Mouse (Mus musculus) heart, postnatal 36 days (tissue): Measurements from ENCODE around the gene Rmnd5a. TPM values are rescaled to one million over a fixed set of nuclear protein-coding genes. Genes with fewer than 3 reads are reported as not detected.

Experiments
- DNase-seq, 2 experiments: peaks; one replicate each; pipeline ENCODE4 v3.0.0; 2021 to 2022
- intact Hi-C: fragments of 180-260 bp; cut with DNase I; formaldehyde crosslinking; loops from one replicate; pipeline ENCODE4 v1.15.1; 2025
- total RNA-seq, 2 experiments: library from RNA; stranded (reverse); gene quantifications; 2 replicates each; pipeline ENCODE4 v1.2.3; 2021

Gene Rmnd5a
- total RNA-seq, 2 experiments from 2014 or later = 74.7 to 79.6 TPM

DNA sequence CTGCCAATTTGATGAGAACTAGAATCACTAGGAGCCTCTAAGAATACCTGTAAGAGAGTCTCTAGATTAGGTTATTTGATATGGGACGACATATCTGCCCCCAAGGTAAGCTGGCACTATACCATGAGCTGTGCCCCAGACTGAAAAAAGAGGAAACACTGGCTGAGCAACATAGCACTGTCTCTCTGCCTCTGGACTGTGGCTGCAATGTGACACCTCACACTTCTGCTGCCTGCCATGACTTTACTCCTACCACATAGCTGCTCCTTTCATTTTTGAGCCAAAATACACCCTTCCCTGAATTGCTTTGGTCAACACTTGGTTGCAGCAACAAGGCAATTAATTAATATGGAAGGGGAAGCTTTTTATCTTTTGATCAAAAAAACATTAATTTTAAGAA lies 4.3 kb upstream of the Rmnd5a start:
- intact Hi-C loops = loop anchor here (5.0 kb wide), 2 partner anchors 378 to 463 kb away; partner anchors contain the start of genes Polr1a and Ptcd3
- no peak for DNase-seq

DNA sequence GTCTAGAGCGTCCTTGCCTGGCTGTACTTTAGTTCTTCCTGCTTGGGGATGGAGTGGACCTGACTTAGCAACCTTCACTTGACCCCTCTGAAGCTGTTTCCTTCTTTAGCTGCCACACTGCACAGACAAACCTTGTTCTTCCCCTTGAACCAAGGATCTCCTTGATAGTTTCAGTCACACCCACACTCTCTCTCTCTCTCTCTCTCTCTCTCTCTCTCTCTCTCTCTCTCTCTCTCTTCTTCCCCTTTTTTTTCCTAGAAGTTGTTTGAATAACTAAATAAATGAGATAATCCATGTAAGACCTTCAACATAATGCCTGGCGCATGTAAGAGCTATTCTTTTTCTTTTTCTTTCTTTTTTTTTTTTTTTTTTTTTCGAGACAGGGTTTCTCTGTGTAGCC lies 1.7 kb upstream of the Rmnd5a start:
- no peak for DNase-seq
- intact Hi-C loops = loop anchor here (2.0 to 5.0 kb wide), 3 partner anchors 101 to 465 kb away; partner anchors contain the start of genes Chmp3, Polr1a and Ptcd3

DNA sequence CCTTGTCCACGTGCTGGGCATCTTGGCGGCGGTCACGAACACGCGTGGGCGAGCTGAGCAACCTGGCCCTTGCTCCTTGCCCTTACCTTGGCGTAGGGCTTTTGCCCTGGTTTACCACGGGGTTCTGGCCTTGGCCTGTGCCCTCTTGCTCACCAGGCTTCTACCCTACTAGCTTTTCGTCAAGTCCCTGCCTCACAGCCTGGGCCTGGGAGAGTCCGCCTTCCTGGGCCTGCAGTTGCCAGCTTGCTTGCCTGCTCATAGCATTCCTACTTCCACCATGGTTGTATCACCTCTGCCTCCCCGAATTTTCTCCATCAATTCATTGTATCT lies 779 bp upstream of the Rmnd5a start:
- intact Hi-C loops = loop anchor here (1.0 to 5.0 kb wide), 4 partner anchors 53 to 466 kb away; partner anchors contain the start of genes Krcc1, Polr1a and Ptcd3
- no peak for DNase-seq

DNA sequence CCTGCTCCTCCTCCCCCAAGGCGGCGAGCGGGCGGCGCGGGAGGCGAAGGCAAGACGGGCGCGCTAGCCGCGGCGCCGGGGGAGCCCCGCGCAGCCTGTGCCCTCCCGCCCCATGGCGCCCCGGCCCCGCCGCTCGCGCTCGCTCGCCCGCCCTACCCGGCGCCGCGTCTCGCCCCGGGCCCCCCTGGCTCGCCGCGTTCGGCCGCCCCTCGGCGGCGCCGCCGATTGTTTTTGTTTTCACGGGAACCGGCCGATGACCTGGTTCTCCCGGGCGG lies 283 bp downstream of the Rmnd5a start:
- intact Hi-C loops = loop anchor here (1.0 to 5.0 kb wide), 4 partner anchors 169 to 467 kb away; partner anchors contain the start of genes Krcc1, Polr1a and Ptcd3

DNA sequence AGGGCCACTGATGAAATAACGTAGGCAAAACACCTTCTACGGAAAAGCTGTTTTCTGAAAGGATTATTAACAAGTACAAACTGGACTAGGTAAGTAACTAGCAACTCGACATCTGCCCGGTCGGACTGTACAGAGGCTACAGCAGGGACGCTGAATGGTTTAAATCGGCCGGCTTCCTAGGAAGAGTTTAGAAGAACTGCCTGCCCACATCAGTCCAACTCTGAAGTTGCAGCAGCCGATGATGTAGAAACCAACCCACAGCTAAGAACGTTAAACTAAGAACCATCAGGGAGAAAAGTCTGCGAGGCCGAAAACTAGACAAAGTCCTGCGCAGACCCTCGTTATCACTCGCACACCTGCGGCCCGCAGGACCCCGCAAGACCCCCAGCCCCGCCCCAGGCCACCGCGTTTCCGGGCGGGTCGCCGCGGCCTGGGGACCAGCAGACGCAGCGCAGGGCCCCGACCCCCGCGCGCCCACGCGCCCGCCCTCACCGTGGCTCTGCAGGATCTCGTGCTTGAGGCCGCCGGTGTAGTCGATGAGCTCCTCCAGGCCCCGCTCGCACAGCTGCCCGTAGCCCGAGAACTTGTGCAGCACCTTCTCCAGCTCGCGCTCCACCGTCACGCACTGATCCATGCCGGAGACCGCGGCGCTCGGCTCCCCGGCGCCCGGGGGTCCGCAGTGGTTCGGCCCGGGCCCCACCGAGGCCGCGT lies 776 bp downstream of the Rmnd5a start:
- intact Hi-C loops = loop anchor here (1.0 to 5.0 kb wide), 5 partner anchors 23 to 468 kb away; partner anchors contain the start of genes Krcc1, Polr1a and Ptcd3
- DNase-seq = peak in 1 of 2 experiments; percentile 53

More for the DNA sequence above, 283 bp downstream of the Rmnd5a start:
- no peak for DNase-seq

DNA sequence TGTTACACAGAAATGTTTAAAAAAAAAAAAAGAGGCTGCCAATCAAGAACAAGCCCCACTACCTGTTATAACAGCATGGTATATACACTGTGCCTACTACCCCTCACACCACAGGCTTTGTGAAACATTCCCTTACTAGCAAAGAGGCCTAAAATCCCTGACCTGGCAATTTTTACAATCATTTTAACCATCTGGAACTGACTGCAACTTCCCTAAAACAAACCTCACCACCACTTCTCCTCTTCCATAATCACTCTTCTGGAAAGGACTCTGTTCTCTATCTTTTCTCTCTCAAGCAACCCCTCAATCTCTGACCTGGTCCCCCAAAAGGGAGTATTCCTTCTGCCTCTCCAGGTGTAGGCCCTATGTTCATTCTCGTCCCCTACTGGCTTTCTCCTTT lies 2.4 kb downstream of the Rmnd5a start:
- no peak for DNase-seq
- intact Hi-C loops = loop anchor here (2.0 kb wide), 1 partner anchor 21 kb away; no protein-coding TSS in a partner anchor

DNA sequence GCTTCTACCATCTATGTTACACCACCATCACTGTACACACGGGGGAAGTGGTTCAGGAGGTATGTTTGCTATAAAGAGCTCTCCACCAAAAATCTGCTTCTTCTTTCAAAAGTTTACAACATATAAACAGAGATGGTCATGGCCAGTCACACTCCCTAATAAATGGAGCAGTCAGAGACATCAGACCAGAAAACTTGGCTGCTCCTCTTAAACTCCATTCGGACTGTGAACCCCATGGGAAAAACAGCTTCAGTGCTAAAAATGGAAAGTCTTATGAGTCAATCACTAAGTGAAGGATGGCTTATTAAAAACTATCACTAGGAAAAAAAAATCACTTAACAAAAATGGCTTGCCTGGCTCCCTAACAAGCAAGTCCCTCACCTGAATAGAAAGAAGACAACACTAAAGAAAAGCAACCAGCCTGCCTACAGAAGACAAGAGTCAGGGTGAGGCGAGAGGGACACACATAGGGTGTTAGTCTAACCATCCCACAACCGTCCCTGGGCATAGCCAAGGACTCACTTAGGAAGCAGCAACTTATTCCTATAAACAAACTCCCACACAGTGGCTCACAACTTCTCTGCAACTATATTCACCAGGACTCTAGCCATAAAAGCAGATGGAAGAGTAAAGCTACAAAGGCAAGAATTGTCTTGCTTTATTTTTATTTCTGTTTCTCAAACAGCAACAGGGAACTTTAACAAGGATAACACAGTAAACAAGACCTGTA lies 12.3 kb downstream of the Rmnd5a start:
- no peak for DNase-seq
- intact Hi-C loops = no loop called here

DNA sequence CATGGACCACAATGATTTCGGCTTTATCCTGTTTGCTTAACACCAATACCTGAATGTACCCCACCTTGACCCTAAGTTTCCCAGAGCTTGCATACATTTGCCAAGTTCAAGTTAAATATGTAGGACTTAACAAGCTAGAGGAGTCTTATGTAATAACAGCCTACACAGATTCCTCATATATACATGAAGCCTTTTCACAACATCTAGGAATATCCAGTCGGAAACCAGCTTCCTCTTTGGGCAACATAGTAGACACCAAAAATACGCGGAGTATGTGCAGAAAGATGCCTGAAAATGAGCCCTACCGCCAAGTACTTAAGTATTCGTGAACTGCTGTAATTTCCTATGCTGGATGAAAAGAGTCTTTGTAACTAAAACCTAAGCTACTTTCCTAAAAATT lies 14.8 kb downstream of the Rmnd5a start:
- intact Hi-C loops = no loop called here
- no peak for DNase-seq

DNA sequence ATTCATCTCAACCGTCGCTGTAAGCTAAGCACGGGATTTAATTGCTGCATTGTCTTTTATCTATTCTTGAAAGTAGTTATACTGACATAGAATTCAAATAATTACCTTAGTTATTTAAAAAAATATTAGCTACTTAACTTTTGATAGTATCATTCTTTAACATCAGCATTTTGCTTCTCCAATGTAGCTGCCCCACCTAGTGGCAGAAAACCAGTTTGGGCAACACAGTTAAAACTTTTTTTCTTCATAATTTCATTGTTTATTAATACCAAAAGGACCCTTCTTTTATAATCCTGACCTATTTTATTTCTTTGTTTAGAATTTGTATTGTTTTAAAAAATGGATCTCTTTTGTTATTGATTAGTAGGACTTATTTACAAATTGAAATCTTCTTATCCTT lies 17.3 kb downstream of the Rmnd5a start:
- intact Hi-C loops = loop anchor here (2.0 to 5.0 kb wide), 2 partner anchors 121 to 256 kb away; no protein-coding TSS in a partner anchor
- DNase-seq = peak in 1 of 2 experiments; percentile 38

DNA sequence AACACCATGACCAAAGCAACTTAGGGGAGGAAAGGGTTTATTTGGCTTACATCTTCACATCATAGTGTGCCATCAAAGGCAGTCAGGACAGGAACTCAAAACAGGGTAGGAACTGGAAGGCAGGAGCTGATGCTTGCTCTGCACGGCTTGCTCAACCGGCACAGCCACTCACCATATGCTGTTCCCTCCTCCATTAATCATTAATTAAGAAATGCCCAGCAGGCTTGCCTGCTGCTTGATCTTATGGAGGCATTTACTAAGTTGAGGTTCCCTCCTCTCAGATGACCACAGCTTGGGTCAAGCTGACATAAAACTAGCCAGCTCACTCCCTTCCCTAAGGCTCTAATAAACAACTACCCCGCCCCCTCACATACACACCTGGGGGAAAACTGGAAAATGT lies 18.3 kb downstream of the Rmnd5a start:
- DNase-seq = no peak
- intact Hi-C loops = loop anchor here (2.0 to 5.0 kb wide), 2 partner anchors 120 to 255 kb away; no protein-coding TSS in a partner anchor

DNA sequence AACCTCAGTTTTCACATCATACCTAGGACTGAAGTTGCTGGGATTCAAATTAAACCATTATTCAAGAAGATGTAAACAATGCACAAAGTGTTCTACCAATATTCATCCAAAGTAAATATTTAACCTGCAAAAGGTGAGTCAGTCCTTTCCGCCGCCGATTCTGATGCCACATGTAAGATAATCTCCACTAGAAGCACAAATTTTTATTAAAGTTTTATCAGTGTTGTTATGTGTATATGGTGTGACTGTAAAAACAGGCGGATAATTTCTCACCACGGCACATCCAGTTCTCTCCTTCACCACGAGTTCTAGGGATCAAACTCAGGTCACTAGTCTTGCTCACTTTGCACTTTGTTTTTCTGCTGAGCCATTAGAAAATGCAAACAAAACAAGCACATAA lies 19.6 kb downstream of the Rmnd5a start:
- DNase-seq = no peak
- intact Hi-C loops = loop anchor here (5.0 kb wide), 1 partner anchor 119 kb away; no protein-coding TSS in a partner anchor

DNA sequence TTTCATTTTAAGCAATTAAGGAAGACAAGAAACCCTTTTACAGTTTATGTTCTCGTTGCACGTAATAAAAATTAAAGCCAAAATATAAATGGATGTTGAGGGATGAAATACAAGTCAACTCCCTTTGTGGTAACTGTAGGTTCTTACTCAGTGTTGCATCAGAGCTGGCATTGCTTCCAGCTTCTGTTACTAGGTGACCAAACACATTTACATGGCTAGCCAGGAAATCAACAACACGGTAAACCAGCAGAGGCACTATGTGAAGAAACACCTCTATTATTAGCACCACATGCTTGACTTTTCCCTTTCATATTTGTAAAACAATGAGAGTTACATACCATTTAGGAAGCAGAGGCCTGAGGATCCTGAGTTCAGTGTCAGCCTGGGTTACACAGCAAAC lies 21.6 kb downstream of the Rmnd5a start:
- DNase-seq = peak; percentile 22 to 27
- intact Hi-C loops = no loop called here

DNA sequence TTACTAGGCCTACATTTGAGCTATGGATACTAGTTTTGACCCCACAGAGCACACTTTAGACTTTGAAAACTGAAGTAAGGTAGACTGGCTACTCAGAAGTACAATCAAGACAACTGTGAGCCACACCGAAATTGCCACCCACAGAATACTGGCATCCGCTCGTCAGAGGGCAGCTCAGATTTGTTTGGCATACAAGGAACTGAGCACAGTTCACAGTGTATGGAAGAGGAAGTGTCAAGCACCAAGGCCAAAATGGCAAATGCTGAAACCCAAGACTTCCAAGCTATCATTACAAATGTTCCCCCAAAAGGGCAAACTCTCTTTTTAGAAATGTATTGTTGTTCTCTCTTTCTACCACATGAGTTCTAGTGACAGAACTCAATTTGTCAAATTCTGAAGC lies 25.0 kb downstream of the Rmnd5a start:
- no peak for DNase-seq
- intact Hi-C loops = no loop called here

DNA sequence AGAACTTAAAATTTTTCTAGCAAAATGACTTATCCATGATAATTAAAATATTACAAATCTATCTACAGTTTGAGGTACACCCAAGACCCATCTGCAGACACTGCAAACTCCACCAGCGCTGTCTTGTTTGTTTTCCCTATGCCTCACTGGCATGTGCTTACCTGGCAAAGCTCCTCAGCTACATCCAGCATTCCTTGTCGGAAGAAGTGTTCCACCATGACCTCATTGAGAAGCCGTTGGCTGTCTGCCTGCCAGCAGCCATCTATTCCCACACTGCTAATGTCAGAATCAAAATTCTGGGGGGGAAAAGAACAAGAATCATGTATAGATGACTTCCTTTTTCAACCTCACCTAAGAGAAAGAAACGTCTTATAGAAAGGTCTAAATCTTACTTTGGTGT lies 25.8 kb downstream of the Rmnd5a start:
- intact Hi-C loops = loop anchor here (5.0 kb wide), 1 partner anchor 142 kb away; the partner anchor contains the start of gene Krcc1
- DNase-seq = peak; percentile 31 to 40

DNA sequence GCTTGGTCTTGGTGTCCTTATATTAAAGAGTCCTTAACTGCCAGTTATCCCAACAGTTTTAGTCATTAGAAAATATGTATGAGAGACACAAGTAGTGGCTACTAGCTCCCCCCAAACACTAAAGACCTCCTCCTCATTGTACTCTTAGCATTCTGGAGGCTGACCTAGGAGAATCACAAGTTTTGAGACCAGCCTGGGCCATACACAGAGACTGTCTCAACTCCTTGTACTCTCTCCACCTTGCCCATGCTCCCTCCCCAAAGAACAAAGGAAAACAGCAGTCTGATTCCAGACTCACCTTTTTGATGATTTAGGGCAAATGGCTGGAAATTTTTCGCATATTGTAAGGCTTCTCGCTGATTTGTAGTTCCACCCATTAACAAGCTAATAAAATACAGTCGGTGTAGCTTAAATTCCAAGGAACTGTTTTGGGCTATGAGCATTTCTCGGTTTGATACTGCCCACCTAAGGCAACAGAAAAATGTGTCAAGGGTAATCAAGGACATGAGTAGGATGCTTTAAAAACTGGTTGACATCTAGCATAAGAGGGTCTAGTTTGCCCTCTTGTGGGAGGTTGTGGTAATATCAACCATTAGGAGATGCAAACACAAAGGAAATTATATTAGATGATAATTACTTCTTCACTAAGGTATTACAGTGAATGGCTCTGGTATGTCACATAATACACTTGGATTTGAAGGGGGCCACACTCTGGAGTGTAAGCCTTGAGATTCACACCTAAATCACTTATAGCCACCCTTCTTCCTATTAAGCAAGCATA lies 41.4 kb downstream of the Rmnd5a start:
- intact Hi-C loops = loop anchor here (1.0 kb wide), 1 partner anchor 233 kb away; no protein-coding TSS in a partner anchor
- peak; percentile 5 to 15 for DNase-seq

DNA sequence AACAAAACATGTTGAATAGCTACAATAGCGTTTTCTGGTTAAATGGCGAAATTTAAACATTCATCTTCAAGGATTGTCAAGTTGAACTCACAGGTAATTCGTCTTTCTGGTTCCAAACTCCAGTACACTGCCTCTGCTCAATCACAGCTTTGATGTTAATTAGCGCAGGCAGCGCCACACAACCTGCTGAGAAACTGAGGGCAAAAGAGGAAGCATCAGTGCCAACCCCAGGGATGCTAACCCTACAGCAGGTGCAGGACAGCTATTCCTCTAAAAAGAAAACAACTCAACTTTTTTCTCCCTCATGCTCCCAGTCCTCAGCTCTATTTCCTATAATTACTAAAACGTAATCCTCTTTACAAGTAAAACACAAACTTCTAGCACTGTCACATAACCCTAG lies 43.7 kb downstream of the Rmnd5a start:
- intact Hi-C loops = no loop called here

DNA sequence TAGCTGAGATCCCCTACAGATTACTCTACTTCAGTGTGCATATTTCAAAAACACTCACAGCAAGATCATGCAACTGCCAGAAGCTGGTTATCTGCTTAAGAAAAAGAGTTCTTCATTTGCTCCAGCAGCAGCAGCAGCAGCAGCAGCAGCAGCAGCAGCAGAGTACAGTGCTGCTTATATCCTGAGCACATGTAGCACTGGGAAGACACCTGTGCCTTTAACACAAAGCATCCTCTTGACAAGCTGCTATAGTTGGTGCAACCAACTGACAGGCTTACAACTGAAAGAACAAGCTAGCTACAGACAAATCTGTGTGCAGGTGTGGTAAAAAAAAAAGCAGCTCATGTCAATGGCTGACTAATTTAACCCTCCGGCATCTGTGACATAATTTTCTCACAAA lies 44.4 kb downstream of the Rmnd5a start:
- no peak for DNase-seq
- intact Hi-C loops = no loop called here

More for the DNA sequence above, 43.7 kb downstream of the Rmnd5a start:
- DNase-seq = no peak

DNA sequence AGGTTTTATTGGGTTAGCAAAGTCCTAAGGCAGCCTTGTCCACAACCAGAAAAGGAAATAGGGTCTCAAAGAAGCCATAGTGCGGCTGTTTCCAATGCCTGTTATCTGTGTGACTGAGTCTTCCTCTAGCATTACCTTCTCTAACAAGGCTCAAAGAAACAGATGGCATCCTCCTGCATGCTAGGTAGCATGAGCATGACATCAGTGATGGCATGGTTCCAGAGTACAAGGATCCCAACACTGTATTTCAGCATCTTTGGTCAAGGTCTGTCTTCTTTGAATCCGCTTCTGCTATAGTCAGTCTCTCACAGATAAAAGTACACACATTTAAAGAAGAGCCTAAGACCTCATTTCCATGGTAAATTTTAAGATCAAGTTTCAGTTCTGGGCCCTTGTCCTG lies 49.9 kb downstream of the Rmnd5a start:
- intact Hi-C loops = no loop called here
- DNase-seq = no peak

DNA sequence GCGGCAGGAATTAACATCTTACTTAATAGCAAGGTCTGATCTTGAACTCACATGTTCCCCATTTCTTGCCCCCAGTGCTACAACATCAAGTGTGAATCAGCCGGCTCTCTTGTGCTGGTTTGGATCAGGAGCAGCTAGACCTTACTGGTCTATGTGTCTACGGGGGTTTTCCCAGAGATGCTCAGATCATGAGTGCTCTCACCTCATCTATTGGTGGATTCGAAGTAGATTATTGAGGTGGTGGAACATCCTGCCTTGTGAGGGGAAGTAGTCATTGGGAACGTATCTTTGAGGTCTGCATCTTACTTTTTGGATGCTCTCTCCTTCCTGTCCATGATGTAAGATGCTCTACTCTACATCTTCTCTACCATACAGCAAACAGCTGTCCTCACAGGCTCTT lies 58.8 kb downstream of the Rmnd5a start:
- intact Hi-C loops = no loop called here

DNA sequence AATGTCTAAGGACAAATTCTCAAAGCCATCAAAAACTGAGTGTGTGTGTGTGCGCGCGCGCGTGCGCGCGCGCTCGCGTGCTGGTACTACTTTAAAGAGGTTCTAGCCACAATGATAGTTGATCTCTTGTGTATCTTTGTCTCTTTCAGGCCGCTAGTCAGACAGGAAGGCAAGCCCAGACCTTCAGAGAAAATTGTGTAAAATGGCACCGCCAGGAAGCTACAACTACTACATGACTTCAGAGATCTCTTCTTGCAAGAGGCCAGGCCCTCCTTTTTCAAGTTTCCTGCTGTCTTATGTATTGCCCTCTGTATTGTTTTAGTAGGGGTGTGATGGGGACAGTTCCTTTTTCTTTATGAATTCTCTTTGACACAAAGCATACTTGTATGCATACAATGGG lies 63.7 kb downstream of the Rmnd5a start:
- DNase-seq = no peak
- intact Hi-C loops = no loop called here

More for the DNA sequence above, 58.8 kb downstream of the Rmnd5a start:
- no peak for DNase-seq

DNA sequence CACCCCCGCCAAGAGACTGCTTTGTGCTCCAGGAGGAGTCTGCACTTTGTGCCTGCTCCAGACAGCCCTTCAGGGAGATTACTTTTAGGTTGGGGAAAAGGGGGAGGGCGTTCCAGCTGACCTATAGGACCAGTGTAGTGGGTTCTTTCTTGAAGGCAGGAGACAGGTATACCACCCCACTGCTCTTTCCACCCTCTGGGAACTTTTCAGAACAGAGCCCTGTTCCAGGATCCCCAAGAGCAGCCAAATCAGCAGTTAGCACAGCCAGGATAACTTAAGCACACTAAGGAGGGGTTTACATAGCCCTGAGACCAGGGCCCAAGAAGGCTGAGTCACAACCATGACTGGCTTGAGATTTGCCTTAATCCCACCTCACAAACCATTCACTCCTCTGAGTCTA lies 65.5 kb downstream of the Rmnd5a start:
- DNase-seq = no peak
- intact Hi-C loops = no loop called here
